Mouse (Mus musculus): ENCODE measurements at regions not wholly inside any gene's neighbourhood (a gene's known extent, or its start where the extent isn't known, plus 50 kb on each side); places are given as distances from the start of the nearest gene placed in this dataset.

DNA sequence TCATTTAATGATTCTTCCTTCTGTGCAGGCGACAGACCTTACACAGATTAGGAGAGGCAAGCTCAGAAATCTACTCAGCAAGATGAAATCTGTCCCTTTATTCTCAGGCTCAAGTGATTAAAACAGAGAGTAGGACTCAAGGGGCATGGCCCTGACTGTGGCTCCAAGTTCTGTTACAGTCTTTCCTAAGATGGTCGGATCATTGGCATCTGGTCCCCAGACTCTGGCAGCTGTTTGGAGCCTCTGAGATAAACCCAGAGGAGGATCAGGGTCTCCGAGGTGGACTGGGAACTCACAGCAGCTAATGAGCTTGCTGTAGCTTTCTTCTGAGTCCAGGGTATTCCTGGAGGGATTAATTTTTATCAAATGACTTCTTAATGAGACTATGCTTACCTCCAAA, 51.7 kb upstream of the Hs3st2 start:
- DNase-seq (ENCODE audit: low read depth, low spot score) = no peak

Data from ZHBTc4 (cell line).